Mouse (Mus musculus) thymus, adult 2 months (tissue): ENCODE results near the gene Slc35e4.

Experiments used
- CTCF ChIP-seq: fragments of 200-500 bp; IDR thresholded peaks from 2 replicates; pipeline ENCODE4 v1.5.1; 2012; ENCODE audit warnings: mild to moderate bottlenecking, control low read depth, low read length, moderate library complexity, borderline replicate concordance; ENCODE audit not compliant: control insufficient read depth, poor library complexity, insufficient read depth; ENCODE audit errors: extremely low read depth
- POLR2A ChIP-seq: fragments of 200-500 bp; IDR thresholded peaks from 2 replicates; pipeline ENCODE4 v1.6.1; 2012; ENCODE audit warnings: mild to moderate bottlenecking, low read length, control low read depth, moderate library complexity; ENCODE audit not compliant: control insufficient read depth, poor library complexity, insufficient read depth; ENCODE audit errors: extremely low read depth

- TF ChIP-seq CTCF (no peak), POLR2A (no peak)
Observed at GRCm38 (mm10) chr11:3860361-3860760, 54.1 kb downstream of the Slc35e4 start.
